Mouse (Mus musculus): ENCODE data around the gene Fkrp.

Fkrp gene

GRCm38 (mm10) chr7:16816475-16817122 is at the start of gene Fkrp:
Fkrp (minus strand) TSS chr7:16816732.
- peak; percentile 48 for DNase-seq (ENCODE audit: low read depth, low spot score)

- peak; percentile 32 for DNase-seq (ENCODE audit: low read depth, low spot score)
Measured at GRCm38 (mm10) chr7:16859902-16860651, 43.5 kb upstream of the Fkrp start.

- no peak for DNase-seq (ENCODE audit: low read depth, low spot score)
Measured at GRCm38 (mm10) chr7:16858336-16858735, 41.8 kb upstream of the Fkrp start.

GRCm38 (mm10) chr7:16853302-16853831 is 36.8 kb upstream of the Fkrp start:
- DNase-seq (ENCODE audit: low read depth, low spot score): no peak

GRCm38 (mm10) chr7:16851636-16852035 is 35.1 kb upstream of the Fkrp start:
- DNase-seq (ENCODE audit: low read depth, low spot score): no peak

GRCm38 (mm10) chr7:16848579-16848978 is 32.0 kb upstream of the Fkrp start:
- no peak for DNase-seq (ENCODE audit: low read depth, low spot score)

DNA sequence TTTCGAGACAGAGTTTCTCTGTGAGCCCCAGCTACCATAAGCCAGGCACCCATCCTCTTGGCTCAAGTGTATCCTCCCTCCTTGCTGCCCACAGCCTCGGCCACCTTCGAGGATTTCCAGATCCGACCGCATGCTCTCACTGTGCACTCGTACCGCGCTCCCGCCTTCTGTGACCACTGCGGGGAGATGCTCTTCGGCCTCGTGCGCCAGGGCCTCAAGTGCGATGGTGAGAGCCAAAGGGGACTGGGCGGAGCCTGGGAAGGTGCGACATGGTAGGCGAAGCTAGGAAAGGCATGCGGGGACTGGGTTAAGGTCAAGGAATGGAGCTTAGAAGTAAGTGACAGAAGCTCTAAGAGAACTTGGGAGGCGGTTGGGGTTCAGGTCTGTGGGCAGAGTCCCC is 31.0 kb upstream of the Fkrp start:
- no peak for DNase-seq (ENCODE audit: low read depth, low spot score)

DNA sequence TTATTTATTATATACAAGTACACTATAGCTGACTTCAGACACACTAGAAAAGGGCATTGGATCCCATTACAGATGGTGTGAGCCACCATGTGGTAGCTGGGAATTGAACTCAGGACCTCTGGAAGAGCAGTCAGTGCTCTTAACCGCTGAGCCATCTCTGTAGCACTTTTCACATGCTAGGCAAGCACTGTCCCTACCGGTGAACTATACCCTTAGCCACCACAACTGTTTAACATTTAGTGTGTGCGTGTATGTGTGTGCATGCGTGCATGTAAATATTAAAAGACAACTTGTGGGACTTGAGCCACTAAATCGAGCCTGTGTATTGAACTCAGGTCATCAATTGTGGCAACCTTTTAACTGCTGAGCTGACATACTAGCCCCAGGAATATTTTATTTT is 30.2 kb upstream of the Fkrp start:
- DNase-seq (ENCODE audit: low read depth, low spot score): no peak

DNA sequence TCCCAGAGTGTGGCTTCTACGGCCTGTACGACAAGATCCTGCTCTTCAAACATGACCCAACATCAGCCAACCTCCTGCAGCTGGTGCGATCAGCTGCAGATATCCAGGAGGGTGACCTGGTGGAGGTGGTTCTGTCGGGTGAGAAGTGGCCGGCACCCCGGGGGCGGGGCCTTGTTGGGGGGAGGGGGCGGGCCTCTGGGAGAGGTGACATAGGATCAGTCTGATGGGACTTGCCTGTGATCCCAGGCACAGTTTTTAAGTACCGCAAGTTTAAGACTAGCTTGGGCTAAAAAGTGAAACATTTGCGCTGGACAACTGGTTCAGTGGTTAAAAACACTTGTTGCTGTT is 29.3 kb upstream of the Fkrp start:
- no peak for DNase-seq (ENCODE audit: low read depth, low spot score)

GRCm38 (mm10) chr7:16845072-16845819 is 28.7 kb upstream of the Fkrp start:
- no peak for DNase-seq (ENCODE audit: low read depth, low spot score)

- no peak for DNase-seq (ENCODE audit: low read depth, low spot score)
Measured at GRCm38 (mm10) chr7:16844696-16845071, 28.2 kb upstream of the Fkrp start.

DNA sequence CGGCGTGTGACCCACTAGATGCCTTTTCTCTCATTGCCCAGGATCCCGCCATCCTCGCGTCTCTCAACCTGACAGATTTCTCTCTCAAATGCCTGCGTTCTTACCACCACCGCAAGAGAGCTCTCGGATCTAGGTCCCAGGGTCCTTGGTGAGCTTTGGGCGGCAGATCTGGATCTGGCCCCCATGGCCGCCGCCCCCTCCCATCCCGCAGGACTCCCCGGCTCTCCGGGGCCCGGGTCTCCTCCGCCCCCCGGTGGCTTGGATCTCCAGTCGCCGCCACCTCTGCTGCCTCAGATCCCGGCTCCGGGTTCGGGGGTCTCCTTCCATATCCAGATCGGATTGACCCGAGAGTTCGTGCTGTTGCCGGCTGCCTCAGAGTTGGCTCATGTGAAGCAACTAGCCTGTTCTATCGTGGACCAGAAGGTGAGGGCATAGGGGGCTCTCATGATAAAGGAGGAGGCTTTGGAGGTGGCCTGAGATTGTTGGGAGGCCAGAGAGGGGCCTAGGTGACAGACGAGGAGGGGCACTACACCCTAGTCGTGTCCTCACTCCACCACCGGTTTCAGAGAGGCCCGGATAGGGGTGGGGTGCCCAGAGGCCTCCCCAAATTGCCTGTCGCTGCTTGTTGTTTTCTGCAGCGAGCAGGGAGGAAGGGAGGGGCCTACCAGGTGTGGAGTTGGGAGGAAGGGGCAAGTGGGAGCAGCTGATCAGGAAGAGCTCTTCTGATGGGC is 27.1 kb upstream of the Fkrp start:
- DNase-seq (ENCODE audit: low read depth, low spot score): no peak

GRCm38 (mm10) chr7:16842645-16843063 is 26.1 kb upstream of the Fkrp start, which contains the start of gene Prkd2:
Prkd2 (plus strand) TSS chr7:16842902.
- DNase-seq (ENCODE audit: low read depth, low spot score): peak; percentile 69

DNA sequence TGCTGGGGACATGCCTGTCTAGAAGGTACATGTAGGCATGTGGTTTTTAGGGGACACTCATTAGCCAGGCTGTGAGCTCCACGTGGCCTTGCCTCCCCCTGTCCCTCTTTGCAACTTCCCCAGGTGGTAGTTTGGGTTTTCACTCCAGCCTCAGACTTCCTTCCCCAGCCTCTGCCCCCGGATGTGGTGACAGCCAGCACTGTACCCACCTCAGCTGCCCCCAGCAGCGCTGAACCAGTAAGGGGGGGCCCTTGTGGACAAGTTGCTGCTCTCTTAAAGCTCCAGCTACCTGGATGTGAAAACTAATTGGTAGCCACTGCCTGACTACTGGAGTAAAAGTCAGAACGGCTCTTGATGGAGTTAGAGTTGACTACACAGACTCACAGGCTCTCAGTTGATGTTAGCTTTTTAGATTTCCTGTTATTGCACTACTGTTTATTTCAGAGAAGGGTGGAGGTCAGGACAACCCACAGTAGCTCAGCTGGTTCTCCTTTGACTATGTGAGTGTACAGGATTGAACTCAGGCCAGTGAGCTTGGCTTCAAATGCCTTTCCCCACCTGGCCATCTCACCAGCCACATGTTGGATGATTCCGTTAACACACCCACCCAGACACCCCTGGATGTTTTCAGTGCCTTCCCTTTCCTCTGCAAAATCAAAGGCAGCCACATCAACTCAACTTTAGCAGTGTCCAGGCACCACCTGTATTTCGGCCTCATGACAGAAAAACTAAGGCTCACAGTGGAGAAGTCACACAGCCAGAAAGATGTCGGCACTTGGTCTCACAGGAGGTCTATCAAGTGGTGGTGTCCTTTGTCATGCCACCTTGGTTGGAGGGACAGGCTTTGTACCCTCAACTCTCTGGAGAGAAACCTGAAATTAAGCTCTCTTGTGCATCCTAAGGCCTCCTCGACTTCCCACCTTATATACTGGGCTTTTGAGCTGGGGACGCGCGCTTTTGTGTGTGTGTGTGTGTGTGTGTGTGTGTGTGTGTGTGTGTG is 25.3 kb upstream of the Fkrp start:
- no peak for DNase-seq (ENCODE audit: low read depth, low spot score)

DNA sequence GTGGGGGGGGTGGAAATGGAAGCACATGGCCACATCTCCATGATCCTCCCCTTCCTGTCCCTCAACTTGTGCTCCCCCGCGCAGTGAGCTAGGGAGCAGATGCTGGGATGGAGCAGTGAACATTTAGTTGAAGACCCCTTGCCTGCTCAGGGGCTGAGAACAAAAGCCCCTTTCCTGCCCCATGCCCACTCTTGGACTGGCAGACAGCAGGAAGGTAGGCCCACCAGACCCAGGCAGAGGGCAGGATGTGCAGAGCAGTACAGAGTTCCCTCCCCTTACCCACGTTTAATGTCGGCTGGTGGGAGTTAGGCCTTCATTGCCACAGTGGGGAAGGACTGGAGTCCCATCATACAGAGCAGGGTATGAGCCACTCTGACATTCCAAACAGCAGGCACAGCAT is 24.5 kb upstream of the Fkrp start:
- no peak for DNase-seq (ENCODE audit: low read depth, low spot score)

DNA sequence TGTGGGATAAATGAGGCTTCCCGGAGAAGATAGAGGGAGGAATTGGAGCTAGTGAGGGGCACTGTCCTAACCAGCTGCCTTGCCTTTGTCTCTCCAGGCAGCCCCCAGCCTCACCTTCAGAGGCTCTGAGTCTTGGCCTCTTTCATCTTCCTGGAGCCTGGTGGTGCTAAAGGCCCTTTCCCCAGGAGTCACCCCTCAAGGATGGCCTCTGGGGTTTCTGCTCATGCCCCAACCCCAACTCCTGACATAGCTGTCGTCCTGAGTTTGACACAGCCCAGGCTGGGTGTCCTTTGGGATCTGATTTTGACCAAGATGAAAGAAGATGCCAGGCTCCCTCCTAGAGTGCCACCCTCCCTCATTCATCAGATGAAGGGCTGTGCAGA is 23.6 kb upstream of the Fkrp start:
- no peak for DNase-seq (ENCODE audit: low read depth, low spot score)

- no peak for DNase-seq (ENCODE audit: low read depth, low spot score)
Measured at GRCm38 (mm10) chr7:16839427-16840108, 23.0 kb upstream of the Fkrp start.

DNA sequence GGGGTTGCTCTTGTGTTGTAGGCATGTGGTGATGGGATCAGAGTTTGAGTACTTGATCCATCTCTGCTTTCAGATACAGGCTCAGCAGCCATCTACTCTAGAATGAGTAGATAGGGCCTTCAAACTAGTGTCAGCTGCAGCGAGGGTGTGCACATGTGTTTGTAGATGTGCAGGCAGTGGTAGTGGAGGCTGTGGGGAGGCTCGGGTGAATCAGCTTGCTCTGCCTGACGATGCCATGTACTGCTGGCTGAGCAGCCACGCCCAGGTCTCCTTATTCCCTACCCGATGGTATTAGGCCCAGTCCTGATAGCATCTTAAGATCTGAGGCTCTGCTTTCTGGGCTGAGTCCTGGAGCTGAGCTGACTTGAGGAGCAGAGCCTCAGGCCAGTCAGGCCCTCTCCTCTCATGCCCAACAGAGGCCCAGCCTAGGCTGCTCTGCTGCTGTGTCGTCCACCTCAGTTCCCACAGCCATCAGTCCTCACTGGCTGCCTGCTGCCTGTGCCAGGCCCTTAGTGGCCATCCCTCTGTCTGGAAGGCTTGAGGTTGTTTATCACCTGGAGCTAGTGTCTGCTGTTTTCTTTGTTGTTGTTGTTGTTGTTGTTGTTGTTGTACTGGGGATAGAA is 22.4 kb upstream of the Fkrp start:
- DNase-seq (ENCODE audit: low read depth, low spot score): no peak
